Mouse (Mus musculus): ENCODE measurements around the gene Parp12. TPM values are rescaled to one million over a fixed set of nuclear protein-coding genes. Genes with fewer than 3 reads are reported as not detected.

Parp12 gene
- polyA plus RNA-seq, 1 experiment, result not detected

DNA sequence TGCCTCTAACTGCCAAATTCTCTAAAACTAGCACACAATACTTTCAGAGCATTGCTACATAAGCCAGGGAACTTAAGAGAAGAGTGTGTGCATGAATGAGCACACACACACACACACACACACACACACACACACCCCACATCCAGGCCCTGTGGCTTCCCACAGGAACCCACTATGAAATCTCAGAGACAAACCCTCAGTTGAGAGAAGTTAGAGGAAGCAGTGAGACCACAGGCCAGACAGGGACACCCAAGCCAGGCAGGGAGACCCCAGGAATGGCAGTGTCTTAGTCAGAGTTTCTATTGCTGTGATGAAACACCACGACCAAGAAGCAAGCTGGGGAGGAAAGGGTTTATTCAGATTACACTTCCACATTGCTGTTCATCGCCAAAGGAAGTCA is 54.6 kb downstream of the Parp12 start:
- Histone ChIP-seq H3K4me1 (ENCODE audit: control insufficient read depth, insufficient read depth, low read length) (no peaks in the 10 kb centered on the region), H3K4me3 (ENCODE audit: insufficient read depth, low read depth, low read length) (no peak overlapping the region), H3K27ac (ENCODE audit: insufficient read depth, low read depth, low read length) (no peak overlapping the region)
- 87% methylated on average over 2 of the region's 2 CpGs for WGBS
- TF ChIP-seq CTCF (IDR thresholded peaks at IDR 0.05; ENCODE audit: insufficient read depth, low read depth, low read length) (no peak), POLR2A (IDR thresholded peaks at IDR 0.05; ENCODE audit: insufficient read depth, low read depth, low read length) (no peak)

DNA sequence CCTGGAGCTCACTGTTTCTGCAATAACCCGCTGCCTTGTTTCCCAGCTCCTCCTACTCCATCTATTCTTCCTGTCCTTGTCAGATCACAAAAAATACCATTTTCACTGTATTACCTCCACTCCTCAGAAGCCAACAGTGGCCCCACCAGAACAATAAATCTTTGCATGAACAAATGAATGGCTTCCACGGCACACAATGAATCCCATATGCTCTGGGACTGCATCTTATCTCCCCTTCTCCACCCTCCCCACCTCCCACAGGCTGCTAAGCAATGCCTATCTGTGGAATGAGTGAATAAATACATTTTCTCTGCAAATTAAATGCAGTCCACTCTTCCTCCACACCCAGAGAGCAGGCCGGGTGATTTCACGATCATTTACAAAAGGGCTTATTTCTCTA is 57.0 kb downstream of the Parp12 start:
- Histone ChIP-seq H3K4me1 (ENCODE audit: control insufficient read depth, insufficient read depth, low read length) (no peaks in the 10 kb centered on the region), H3K27ac (ENCODE audit: insufficient read depth, low read depth, low read length) (no peak overlapping the region), H3K4me3 (ENCODE audit: insufficient read depth, low read depth, low read length) (no peak overlapping the region)
- WGBS, result 59% methylated on average over 4 of the region's 4 CpGs
- TF ChIP-seq POLR2A (IDR thresholded peaks at IDR 0.05; ENCODE audit: insufficient read depth, low read depth, low read length) (no peak), CTCF (IDR thresholded peaks at IDR 0.05; ENCODE audit: insufficient read depth, low read depth, low read length) (no peak)

DNA sequence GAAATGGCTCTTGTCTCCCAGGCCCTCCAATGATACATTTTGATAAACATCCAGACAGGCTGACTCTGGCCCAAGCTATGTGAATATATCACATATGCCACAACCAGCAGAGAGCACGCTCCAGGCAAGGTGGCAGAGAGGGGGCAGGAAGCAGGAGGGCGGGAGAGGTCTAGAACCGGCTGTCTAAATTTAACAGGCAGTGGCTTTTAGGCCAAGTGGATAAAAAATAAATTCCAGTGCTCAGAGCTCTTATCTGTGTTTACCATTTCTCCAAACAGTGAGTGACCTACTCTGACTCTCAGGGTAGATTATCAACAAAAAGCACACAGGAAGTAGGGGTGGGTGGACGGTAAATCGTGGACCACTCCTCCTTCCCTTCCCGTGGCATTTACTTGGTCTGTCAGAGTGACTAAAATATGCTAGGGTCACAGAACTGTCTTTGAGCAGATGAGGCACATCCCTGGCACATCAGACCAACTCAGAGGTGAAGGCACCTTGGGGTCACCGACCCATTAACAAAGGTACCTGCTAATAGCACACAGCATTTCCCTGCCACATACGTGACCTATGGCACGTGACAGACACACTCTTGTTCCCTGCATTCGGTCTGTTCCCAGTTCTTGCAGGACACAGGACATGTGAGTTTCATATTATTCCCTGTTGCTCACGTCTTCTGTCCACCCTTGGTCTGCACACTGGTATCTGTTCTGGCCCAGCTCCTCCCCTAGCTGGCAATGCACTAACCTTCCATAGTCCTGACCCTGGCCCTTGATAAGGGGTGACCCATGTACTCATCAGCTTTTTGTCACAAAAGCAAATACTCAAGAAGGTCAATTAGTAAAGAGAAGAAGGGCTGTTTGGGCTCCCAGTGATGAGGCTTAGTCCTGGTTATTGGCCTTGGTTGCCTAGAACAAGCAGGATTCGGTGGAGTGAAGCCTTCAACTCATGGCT is 58.3 kb downstream of the Parp12 start:
- H3K4me1 ChIP-seq (ENCODE audit: control insufficient read depth, insufficient read depth, low read length), result peaks cover 9% of the 10 kb centered on the region
- H3K4me3 ChIP-seq (ENCODE audit: insufficient read depth, low read depth, low read length), result no peak overlapping the region
- no peak overlapping the region for H3K27ac ChIP-seq (ENCODE audit: insufficient read depth, low read depth, low read length)
- TF ChIP-seq CTCF (IDR thresholded peaks at IDR 0.05; ENCODE audit: insufficient read depth, low read depth, low read length) (no peak), POLR2A (IDR thresholded peaks at IDR 0.05; ENCODE audit: insufficient read depth, low read depth, low read length) (no peak)
- 87% methylated on average over 12 of the region's 12 CpGs for WGBS

DNA sequence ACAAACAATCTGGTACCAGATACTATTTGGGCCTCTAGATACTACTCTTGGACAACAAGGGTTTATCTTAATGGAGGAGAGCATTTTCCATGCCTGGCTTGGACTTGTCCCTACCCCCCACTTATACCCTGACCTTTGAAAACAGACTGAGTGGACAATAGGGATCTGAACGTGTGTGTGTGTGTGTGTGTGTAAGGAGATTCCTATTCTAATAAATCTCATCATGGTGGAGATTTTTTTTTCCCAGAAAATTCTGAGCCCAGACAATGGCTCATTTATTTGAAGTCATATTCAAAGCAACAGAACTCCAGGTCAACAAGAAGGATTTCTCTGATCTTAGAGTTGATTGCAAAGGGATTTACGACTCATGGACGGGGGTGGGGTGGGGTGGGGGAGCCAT is 59.2 kb downstream of the Parp12 start:
- no peak overlapping the region for H3K27ac ChIP-seq (ENCODE audit: insufficient read depth, low read depth, low read length)
- 88% methylated on average over 3 of the region's 3 CpGs for WGBS

DNA sequence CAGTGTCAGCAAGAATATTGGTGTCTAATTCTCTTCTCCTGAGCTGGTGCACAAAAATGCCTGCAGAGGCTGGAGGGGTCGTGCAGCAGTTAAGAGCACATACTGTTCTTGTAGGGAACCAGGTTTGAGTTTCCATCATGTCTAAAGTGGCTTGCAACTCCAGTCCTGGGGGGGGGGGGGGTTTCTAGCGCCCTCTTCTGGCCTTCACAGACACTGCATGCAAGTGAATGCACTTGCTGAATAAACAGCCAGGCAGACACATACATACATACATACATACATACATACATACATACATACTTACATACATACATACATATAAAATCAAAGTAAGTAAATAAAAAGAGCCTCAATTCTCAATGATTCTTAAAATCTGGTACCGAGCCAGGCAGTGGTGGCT is 59.8 kb downstream of the Parp12 start:
- Histone ChIP-seq H3K4me3 (ENCODE audit: insufficient read depth, low read depth, low read length) (no peak overlapping the region), H3K27ac (ENCODE audit: insufficient read depth, low read depth, low read length) (no peak overlapping the region), H3K4me1 (ENCODE audit: control insufficient read depth, insufficient read depth, low read length) (peaks cover 18% of the 10 kb centered on the region)
- TF ChIP-seq POLR2A (IDR thresholded peaks at IDR 0.05; ENCODE audit: insufficient read depth, low read depth, low read length) (no peak), CTCF (IDR thresholded peaks at IDR 0.05; ENCODE audit: insufficient read depth, low read depth, low read length) (0 out of 2 replicates have a peak, but pooled peaks have one; percentile 29)
- 68% methylated on average over 3 of the region's 3 CpGs for WGBS

More for the DNA sequence above, 59.2 kb downstream of the Parp12 start:
- H3K4me3 ChIP-seq (ENCODE audit: insufficient read depth, low read depth, low read length), result no peak overlapping the region
- no peak for TF ChIP-seq POLR2A (IDR thresholded peaks at IDR 0.05; ENCODE audit: insufficient read depth, low read depth, low read length)
- TF ChIP-seq CTCF (IDR thresholded peaks at IDR 0.05; ENCODE audit: insufficient read depth, low read depth, low read length), result no peak
- H3K4me1 ChIP-seq (ENCODE audit: control insufficient read depth, insufficient read depth, low read length), result peaks cover 18% of the 10 kb centered on the region

DNA sequence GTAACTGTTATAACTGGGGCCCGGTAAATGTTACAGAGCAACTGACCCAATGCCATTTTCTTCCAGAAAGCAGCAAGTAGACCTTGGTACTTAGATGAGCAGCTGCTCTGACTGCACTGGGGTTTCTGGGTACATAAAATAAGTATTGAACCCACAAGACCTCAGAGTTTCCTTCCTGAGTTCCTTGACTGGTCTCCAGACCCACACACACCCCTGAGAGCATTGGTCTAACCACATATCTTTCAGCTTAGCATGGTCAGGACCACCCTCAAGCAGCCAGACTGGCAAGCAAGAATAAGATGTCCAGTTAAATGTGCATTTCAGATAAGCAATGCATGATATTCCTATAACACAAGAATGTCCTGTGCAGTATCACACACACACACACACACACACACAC is 61.0 kb downstream of the Parp12 start:
- no peak overlapping the region for H3K27ac ChIP-seq (ENCODE audit: insufficient read depth, low read depth, low read length)
- H3K4me3 ChIP-seq (ENCODE audit: insufficient read depth, low read depth, low read length), result no peak overlapping the region
- H3K4me1 ChIP-seq (ENCODE audit: control insufficient read depth, insufficient read depth, low read length), result peaks cover 18% of the 10 kb centered on the region
- 97% methylated on average over 1 of the region's 1 CpGs for WGBS
- TF ChIP-seq CTCF (IDR thresholded peaks at IDR 0.05; ENCODE audit: insufficient read depth, low read depth, low read length) (no peak), POLR2A (IDR thresholded peaks at IDR 0.05; ENCODE audit: insufficient read depth, low read depth, low read length) (no peak)

DNA sequence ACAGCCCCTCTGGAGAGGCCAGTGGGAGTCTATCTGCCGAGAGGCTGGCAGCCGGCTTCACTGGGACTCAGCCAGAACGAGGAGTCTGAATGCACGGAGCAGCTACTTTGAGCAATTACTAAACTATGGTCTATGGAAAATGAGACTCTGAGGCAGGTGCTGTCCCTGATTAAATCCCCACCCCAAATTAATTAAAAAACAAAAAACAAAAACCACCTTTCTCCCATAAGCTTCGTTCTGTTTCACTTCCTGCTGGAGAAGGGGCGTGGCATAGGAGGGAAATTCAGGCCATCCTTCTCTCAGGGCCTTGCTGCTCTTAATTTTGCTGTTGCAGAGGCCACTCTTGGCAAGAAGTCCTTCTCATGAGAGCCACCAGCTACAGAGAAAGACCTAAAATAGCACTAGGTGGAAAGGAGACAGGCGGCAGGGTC is 62.3 kb downstream of the Parp12 start:
- TF ChIP-seq CTCF (IDR thresholded peaks at IDR 0.05; ENCODE audit: insufficient read depth, low read depth, low read length), result no peak
- TF ChIP-seq POLR2A (IDR thresholded peaks at IDR 0.05; ENCODE audit: insufficient read depth, low read depth, low read length), result no peak
- peaks cover 18% of the 10 kb centered on the region for H3K4me1 ChIP-seq (ENCODE audit: control insufficient read depth, insufficient read depth, low read length)
- H3K27ac ChIP-seq (ENCODE audit: insufficient read depth, low read depth, low read length), result no peak overlapping the region
- no peak overlapping the region for H3K4me3 ChIP-seq (ENCODE audit: insufficient read depth, low read depth, low read length)
- WGBS, result 44% methylated on average over 7 of the region's 7 CpGs

DNA sequence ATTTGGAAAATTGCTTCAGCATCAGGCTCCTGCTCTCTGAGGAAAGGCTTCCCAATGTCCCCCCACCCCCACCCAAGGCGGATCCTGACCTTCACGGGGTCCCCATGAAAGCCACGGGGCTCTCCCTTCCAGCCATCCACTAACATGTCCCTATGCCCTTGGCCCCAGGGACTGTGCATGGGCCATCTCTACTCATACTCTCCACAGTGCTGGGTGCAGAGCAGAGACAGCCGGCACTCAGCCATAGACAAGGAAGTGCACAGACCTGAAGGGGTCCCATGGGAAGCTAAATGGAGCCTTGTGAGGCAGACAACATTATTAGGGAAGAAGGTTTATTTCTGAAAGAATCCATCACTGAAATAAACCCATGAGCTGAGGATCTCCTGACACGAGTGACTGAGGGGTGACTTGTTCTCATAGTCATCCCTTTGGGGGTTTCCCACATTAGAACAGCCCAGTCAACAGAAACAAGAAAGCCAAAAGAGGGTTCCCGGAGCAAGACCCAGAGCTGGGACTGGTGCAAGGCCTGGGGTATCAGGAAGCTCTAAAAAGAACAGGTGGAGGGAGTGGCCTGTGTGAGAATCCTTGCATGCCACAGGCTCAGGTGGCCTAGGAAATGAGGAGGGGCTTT is 63.2 kb downstream of the Parp12 start:
- H3K4me3 ChIP-seq (ENCODE audit: insufficient read depth, low read depth, low read length), result no peak overlapping the region
- 64% methylated on average over 6 of the region's 6 CpGs for WGBS
- peaks cover 18% of the 10 kb centered on the region for H3K4me1 ChIP-seq (ENCODE audit: control insufficient read depth, insufficient read depth, low read length)
- no peak overlapping the region for H3K27ac ChIP-seq (ENCODE audit: insufficient read depth, low read depth, low read length)
- TF ChIP-seq POLR2A (IDR thresholded peaks at IDR 0.05; ENCODE audit: insufficient read depth, low read depth, low read length), result no peak
- TF ChIP-seq CTCF (IDR thresholded peaks at IDR 0.05; ENCODE audit: insufficient read depth, low read depth, low read length), result no peak
